Mouse (Mus musculus) ZHBTc4 (cell line): ENCODE data around the gene Mfsd2a.
A peak's percentile ranks its signal among the peaks of the same experiment; 100 is the strongest.

Experiments used
- DNase-seq: peaks from one replicate; pipeline ENCODE4 v3.0.0-alpha.2; 2011; ENCODE audit warnings: low read depth, low spot score

The Mfsd2a gene

GRCm38 (mm10) chr4:122961100-122961567, at the start of gene Mfsd2a:
TSS of gene Mfsd2a (minus strand) at chr4:122961188.
- peak; percentile 69 for DNase-seq

DNA sequence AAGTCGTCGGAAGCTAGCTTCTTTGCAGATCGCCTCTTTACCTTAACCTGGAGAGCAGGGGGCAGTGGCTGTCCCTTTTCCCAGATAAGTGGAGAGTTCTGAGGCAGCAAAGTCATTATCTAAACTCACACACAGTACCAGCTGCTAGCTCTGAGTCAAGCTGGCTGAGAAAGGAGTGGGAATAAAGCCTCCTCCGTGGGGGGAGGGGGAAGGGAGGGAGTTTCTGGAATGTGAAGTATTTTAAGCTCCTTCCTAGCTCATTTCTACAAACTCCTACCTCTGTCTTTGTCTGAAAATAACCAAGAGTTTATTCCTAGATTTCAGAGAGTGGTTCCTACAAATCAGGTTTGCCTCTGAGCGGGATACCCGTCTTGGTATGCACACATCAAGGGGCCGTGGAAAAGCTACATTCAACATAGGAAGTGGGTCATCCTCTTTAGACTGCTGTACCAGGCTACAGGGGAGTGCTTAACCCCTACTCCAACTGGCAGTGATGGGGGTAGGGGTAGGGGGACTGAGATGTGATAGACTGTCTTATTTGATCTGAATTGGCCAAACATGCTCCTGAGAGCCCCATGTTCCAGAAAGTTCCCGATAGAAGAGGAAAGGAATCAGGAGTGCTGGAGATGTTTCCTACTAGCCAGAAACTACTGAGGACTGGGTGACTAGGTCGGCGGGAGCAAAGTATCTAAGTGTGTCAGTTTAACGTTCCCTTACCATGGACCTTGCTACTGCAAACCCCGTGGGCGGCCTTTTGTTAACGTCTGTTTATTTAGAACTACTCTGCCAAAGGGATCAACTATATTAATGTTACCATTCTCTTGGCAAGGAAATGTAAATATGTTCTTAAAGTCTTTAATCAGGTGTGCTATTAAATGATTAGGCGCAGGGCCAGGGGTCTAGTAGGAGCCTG, 44.3 kb upstream of the Mfsd2a start:
- DNase-seq: peak; percentile 84

GRCm38 (mm10) chr4:123000617-123001342, 39.8 kb upstream of the Mfsd2a start:
- DNase-seq: peak; percentile 87

DNA sequence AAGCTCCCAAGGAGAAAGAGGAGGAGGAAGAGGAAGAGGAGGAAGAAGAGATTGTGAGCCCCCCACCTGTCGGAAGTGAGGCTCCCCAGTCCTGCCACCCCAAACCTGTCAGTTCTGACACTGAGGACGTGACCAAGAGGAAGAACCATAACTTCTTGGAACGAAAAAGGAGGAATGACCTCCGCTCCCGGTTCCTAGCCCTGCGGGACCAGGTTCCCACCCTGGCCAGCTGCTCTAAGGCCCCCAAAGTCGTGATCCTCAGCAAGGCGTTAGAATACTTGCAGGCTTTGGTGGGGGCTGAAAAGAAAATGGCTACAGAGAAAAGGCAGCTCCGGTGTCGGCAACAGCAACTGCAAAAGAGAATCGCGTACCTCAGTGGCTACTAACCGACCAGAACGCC, 39.1 kb upstream of the Mfsd2a start:
- no peak for DNase-seq

GRCm38 (mm10) chr4:122999263-122999691, 38.3 kb upstream of the Mfsd2a start:
- DNase-seq: peak; percentile 51

DNA sequence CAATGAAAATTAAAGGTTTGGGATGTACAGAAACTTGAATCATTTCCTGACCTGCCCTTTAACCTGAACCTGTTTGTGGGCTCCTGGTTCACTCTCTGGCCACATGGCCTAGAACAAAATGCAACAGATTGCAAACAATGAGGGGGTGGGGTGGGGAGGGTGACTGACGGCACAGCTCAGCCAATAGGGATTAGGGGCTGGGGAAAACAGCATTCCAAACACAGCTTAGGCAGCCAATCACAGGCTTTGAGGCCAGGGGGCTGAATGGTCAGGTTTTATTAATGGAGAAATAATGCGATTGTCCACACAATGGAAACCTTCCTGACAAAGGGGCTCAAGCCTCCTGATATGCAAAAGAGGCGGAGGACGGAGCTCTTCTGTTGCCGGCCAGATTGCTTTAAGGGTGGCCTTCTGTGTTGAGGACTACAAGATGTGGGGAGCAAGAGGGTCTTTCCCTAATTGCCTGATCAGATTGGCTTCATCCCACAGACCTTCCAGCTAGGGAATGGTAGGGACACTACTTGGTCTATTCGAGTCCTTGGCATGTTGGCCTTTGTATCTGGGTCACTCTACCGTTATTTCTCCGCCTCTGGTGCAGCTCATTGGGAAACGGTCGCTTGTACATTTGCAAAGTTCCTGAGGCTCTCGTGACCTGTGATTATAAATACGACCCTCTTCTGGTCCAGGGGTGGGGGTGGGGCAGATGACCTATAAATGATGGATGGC, 37.7 kb upstream of the Mfsd2a start:
- DNase-seq: peak; percentile 85

- DNase-seq: peak; percentile 80
These were observed 35.8 kb upstream of the Mfsd2a start for GRCm38 (mm10) chr4:122996618-122997381.

DNA sequence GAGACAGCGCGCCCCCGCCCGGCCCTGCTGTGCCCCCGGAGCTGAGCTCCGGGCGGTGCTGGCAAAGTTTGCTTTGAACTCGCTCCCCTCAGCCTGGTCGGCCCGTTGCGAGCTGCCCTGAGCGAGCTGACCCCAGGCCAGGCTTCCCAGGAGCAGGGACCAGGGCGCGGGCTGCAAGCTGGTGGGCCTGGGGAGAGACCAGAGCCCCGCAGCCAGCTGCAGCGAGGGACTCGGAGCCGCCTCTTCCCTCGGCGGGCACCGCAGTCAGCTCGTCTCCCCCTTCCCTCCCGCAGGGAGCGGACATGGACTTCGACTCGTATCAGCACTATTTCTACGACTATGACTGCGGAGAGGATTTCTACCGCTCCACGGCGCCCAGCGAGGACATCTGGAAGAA, 35.2 kb upstream of the Mfsd2a start:
- no peak for DNase-seq

DNA sequence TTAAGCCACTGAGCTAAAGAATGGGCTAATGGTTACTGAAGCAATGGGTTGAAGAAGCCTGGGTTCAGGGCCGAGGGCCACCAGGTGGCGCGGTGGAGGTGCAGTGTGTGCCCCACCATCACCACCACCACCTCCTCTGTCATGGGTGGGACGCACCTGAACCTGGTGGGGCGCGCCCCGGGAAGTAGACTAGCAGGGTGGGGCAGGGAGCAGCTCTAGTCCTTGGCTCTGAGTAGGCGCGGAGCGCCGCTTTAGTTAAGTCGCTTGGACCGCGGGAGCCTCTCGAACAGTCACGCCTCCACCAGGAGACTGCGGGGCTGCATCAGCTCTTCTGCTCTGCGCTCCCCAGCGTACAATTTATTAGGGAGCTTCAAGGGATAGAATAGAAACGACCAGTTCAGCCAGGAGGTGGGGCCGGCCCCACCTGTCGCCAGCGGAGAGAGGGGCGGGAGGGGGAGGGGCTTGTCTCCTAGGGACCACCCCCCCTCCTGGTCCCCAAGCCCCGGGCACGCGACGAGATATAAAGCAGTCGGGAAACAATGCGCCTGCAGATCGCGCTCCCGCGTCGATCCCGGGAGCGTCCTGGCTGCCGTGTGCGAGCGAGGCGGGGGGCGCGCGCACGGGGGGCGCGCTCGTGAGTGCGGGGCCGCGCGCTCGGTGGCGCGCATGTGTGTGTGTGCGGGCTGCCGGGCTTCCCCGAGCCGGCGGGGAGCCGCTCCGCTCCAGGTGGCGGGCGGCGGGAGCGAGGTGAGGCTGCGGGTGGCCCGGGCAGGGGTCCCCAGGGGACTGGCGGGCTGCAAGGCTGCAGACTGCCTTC, 34.6 kb upstream of the Mfsd2a start, which contains the start of gene Mycl:
TSS of gene Mycl (plus strand) at position 249 of the 817 bp plus-strand sequence.
- DNase-seq: peak; percentile 95

- no peak for DNase-seq
These were observed 31.3 kb upstream of the Mfsd2a start for GRCm38 (mm10) chr4:122992276-122992675.

- no peak for DNase-seq
These were observed 30.2 kb upstream of the Mfsd2a start for GRCm38 (mm10) chr4:122991177-122991576.

- DNase-seq: peak; percentile 74
These were observed 27.0 kb upstream of the Mfsd2a start for GRCm38 (mm10) chr4:122988004-122988403.

DNA sequence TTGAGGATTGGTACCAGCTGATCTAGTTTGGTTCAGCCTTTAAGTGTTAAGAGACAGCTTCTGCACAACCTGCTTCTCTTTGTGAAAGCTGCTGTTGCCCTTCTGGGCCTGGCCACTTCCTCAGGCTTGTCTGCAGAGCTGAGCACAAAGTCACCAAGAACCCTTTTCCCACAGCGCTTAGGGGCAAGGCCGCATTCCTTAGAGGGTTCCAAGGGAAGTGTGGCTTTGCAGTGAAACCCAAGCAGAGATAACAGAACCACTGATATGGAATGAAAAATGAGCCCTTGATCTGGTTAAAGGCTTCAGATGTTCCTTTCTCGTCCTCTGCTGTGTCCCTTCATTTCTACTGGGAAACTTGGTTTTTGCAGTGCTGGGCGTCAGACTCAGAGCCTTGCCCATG, 26.4 kb upstream of the Mfsd2a start:
- no peak for DNase-seq

DNA sequence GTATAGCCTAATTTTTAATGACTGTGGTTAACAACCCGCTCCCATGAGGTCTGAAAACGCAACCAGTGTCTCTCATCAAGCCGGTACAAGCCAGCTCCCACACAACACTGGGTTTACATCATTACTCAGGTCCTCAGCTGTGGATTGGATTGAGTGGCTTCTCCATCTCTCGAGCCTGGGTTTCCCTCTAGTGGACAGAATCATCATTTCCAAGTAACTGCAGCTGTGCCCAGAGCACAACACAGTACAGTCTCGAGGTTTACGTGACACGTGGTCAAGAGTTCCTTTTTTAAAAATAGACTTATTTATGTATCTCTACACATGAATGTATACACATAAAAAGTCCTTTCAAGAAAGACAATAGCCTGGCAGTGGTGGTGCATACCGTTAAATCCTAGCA, 24.1 kb upstream of the Mfsd2a start:
- DNase-seq: peak; percentile 82

DNA sequence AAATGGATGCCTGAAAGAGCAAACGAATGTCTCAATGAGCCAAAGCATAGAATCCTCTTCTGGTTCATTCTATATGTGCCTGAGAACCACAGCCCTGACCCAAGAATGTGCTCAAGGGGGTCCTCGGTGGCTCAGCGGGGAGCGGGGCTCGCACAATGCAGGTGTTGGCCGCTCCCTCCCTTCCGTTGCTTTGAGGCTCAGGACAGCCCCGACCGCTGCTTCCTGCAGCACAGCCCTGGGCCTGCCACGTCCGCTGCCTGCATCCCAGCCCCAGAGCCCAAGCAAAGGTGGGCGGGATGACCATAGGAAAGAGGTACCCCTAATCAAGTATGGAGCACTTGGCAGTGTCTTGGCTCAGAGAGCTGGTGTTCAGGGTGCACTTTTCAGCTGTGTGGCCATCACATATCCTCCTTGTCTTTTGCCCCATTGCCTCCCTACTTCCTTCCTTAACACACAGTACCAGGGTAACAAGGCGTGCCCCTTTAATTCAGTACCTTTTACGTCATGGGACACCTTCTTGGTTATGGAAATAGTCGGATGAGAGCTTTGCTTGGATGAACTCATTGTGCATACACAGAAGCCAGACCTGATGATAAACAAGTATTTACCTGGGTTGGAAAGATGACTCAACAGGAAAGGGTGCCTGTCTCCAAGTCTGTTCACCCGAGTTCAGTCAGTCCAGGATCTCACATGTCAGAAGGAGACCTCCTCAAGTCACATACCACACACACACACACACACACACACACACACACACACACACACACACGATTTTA, 22.7 kb upstream of the Mfsd2a start:
- peak; percentile 73 for DNase-seq

GRCm38 (mm10) chr4:122982537-122982936, 21.5 kb upstream of the Mfsd2a start:
- DNase-seq: no peak

DNA sequence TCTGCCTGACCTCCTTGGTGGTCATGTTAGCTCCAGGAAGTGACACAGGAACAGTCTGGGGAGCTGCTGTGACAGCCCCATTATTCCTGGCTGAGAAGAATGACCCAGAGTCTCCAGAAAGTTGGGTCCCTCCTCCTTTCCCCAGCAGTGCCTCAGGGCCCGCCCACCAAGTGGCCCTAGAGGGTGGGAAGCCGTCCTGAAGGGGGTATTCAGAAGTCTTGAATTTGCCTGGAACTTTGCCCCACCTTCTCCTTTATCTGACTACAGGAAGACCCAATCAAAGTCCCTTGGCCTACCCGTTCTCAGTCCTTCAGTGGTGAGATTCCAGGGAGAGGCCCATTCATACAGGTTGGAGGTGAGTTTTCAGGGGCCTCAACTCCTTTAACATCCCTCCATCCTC, 20.9 kb upstream of the Mfsd2a start:
- DNase-seq: peak; percentile 66

- DNase-seq: no peak
These were observed 20.2 kb upstream of the Mfsd2a start for GRCm38 (mm10) chr4:122981238-122981637.

DNA sequence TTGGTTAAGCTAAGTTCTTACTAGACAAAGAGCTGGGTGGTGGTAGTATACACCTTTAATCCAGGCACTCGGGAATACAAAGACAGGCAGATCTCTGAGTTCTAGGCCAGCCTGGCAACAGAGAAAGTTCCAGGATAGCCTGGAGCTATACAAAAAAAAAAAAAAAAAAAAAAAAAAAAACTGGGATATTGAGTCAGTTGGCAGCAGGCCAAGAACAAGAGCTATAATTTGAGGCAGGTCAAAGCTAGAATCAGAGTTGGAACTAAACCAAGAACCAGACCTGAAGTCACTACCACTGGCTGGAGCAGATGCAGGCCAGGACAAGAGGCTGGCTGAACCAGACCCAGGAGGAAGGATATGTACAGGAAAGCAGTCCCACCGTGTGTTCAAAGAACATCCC, 19.7 kb upstream of the Mfsd2a start:
- no peak for DNase-seq
